Mouse (Mus musculus) cerebellum, adult 8-10 months (tissue): ENCODE data around the gene Cdca4.

ENCODE experiments used
- DNase-seq: peaks from one replicate; pipeline ENCODE4 v3.0.0; 2022

Gene Cdca4

GRCm38 (mm10) chr12:112829244-112829864 is at the start of gene Cdca4:
Cdca4 (minus strand) TSS chr12:112829423.
- peak; percentile 97 for DNase-seq

GRCm38 (mm10) chr12:112877607-112878020 is 48.4 kb upstream of the Cdca4 start:
- no peak for DNase-seq

GRCm38 (mm10) chr12:112877073-112877576 is 47.9 kb upstream of the Cdca4 start:
- DNase-seq, result no peak

- DNase-seq, result no peak
These were observed 47.3 kb upstream of the Cdca4 start for GRCm38 (mm10) chr12:112876332-112877072.

GRCm38 (mm10) chr12:112875225-112876013 is 46.2 kb upstream of the Cdca4 start:
- DNase-seq, result peak; percentile 85

- DNase-seq, result no peak
These were observed 45.0 kb upstream of the Cdca4 start for GRCm38 (mm10) chr12:112874199-112874598.

- DNase-seq, result no peak
These were observed 44.4 kb upstream of the Cdca4 start for GRCm38 (mm10) chr12:112873452-112874190.

GRCm38 (mm10) chr12:112872991-112873390 is 43.8 kb upstream of the Cdca4 start:
- no peak for DNase-seq

GRCm38 (mm10) chr12:112871272-112871671 is 42.0 kb upstream of the Cdca4 start:
- no peak for DNase-seq

GRCm38 (mm10) chr12:112870775-112871174 is 41.6 kb upstream of the Cdca4 start:
- no peak for DNase-seq

GRCm38 (mm10) chr12:112869783-112870204 is 40.6 kb upstream of the Cdca4 start:
- DNase-seq, result no peak

GRCm38 (mm10) chr12:112868178-112869087 is 39.2 kb upstream of the Cdca4 start, which contains the start of gene Gpr132:
Gpr132 (minus strand) TSS chr12:112868228.
- DNase-seq, result no peak

- DNase-seq, result no peak
These were observed 38.0 kb upstream of the Cdca4 start for GRCm38 (mm10) chr12:112867106-112867674.

- no peak for DNase-seq
These were observed 37.4 kb upstream of the Cdca4 start for GRCm38 (mm10) chr12:112866467-112867080.

- no peak for DNase-seq
These were observed 35.6 kb upstream of the Cdca4 start for GRCm38 (mm10) chr12:112864804-112865203.

- no peak for DNase-seq
These were observed 32.7 kb upstream of the Cdca4 start for GRCm38 (mm10) chr12:112861911-112862321.

- no peak for DNase-seq
These were observed 31.5 kb upstream of the Cdca4 start for GRCm38 (mm10) chr12:112860765-112861164.

GRCm38 (mm10) chr12:112859930-112860329 is 30.7 kb upstream of the Cdca4 start:
- DNase-seq, result no peak

- DNase-seq, result no peak
These were observed 29.5 kb upstream of the Cdca4 start for GRCm38 (mm10) chr12:112858581-112859336.
